Mouse (Mus musculus) limb, embryonic 10.5 days (tissue): ENCODE measurements around the gene Smco2. TPM values are rescaled to one million over a fixed set of nuclear protein-coding genes. Genes with fewer than 3 reads are reported as not detected.
A peak's percentile ranks its signal among the peaks of the same experiment; 100 is the strongest.

Source experiments
- DNase-seq: peaks from one replicate; pipeline ENCODE4 v3.0.0-alpha.2; 2017; ENCODE audit warnings: low spot score
- H3K27ac ChIP-seq: fragments of 300-500 bp; sonication (generic); 2 replicates; pipeline ENCODE4 v1.5.1; 2016; ENCODE audit warnings: mild to moderate bottlenecking
- H3K27me3 ChIP-seq: fragments of 300-500 bp; sonication (generic); 2 replicates; pipeline ENCODE4 v1.6.1; 2016; ENCODE audit warnings: low read depth, mild to moderate bottlenecking; ENCODE audit not compliant: poor library complexity, severe bottlenecking
- H3K36me3 ChIP-seq: fragments of 300-500 bp; sonication (generic); 2 replicates; pipeline ENCODE4 v1.6.1; 2016; ENCODE audit warnings: mild to moderate bottlenecking, moderate library complexity
- H3K4me1 ChIP-seq: fragments of 300-500 bp; sonication (generic); 2 replicates; pipeline ENCODE4 v1.6.1; 2016
- H3K4me3 ChIP-seq: fragments of 300-500 bp; sonication (generic); 2 replicates; pipeline ENCODE4 v1.5.1; 2016; ENCODE audit warnings: mild to moderate bottlenecking, moderate library complexity
- H3K9me3 ChIP-seq: fragments of 300-500 bp; sonication (generic); replicated peaks from 2 replicates; pipeline ENCODE4 v1.6.1; 2016; ENCODE audit warnings: mild to moderate bottlenecking
- WGBS: fragments of 180-500 bp; shearing (Covaris S2); methylation state at CpG from one replicate; pipeline ENCODE4 v1.1.7; 2016; 5-methylcytosine and 5-hydroxymethylcytosine counted together
- polyA plus RNA-seq: library from polyadenylated mRNA; unstranded; fragments of >200 nt; fragmentation: Nextera tagmentation; extraction: Ambion mirVana; gene quantifications from 2 replicates; pipeline ENCODE4 v1.2.1, GENCODE M21; 2016

The Smco2 gene
- polyA plus RNA-seq, 1 experiment from 2014 or later = not detected

- DNase-seq = no peak
- Histone ChIP-seq H3K4me3 (no peak overlapping the region), H3K27ac (no peak overlapping the region), H3K27me3 (no peaks in the 10 kb centered on the region), H3K9me3 (no peaks in the 10 kb centered on the region), H3K4me1 (no peaks in the 10 kb centered on the region), H3K36me3 (no peaks in the 10 kb centered on the region)
- 78% methylated on average over 4 of the region's 4 CpGs for WGBS
Measured at GRCm38 (mm10) chr6:146865701-146866100, 15.8 kb downstream of the Smco2 start.

- Histone ChIP-seq H3K9me3 (no peaks in the 10 kb centered on the region), H3K36me3 (no peaks in the 10 kb centered on the region), H3K27me3 (no peaks in the 10 kb centered on the region), H3K27ac (no peak overlapping the region), H3K4me3 (no peak overlapping the region), H3K4me1 (no peaks in the 10 kb centered on the region)
- 93% methylated on average over 4 of the region's 4 CpGs for WGBS
- DNase-seq = no peak
Measured at GRCm38 (mm10) chr6:146871975-146872374, 22.1 kb downstream of the Smco2 start.

- H3K27ac ChIP-seq = no peak overlapping the region
- no peaks in the 10 kb centered on the region for H3K27me3 ChIP-seq
- 0 out of 2 replicates have a peak, but pooled peaks cover 3% of the 10 kb centered on the region for H3K4me1 ChIP-seq
- H3K36me3 ChIP-seq = no peaks in the 10 kb centered on the region
- H3K9me3 ChIP-seq = no peaks in the 10 kb centered on the region
- WGBS = 90% methylated on average over 6 of the region's 6 CpGs
- H3K4me3 ChIP-seq = no peak overlapping the region
- no peak for DNase-seq
Measured at GRCm38 (mm10) chr6:146874415-146874814, 24.5 kb downstream of the Smco2 start.

GRCm38 (mm10) chr6:146876820-146877219, 26.9 kb downstream of the Smco2 start:
- Histone ChIP-seq H3K36me3 (no peaks in the 10 kb centered on the region), H3K4me3 (no peak overlapping the region), H3K4me1 (0 out of 2 replicates have a peak, but pooled peaks cover 3% of the 10 kb centered on the region), H3K9me3 (no peaks in the 10 kb centered on the region), H3K27me3 (no peaks in the 10 kb centered on the region), H3K27ac (no peak overlapping the region)
- WGBS = 92% methylated on average over 2 of the region's 2 CpGs
- no peak for DNase-seq

GRCm38 (mm10) chr6:146877425-146878045, 27.6 kb downstream of the Smco2 start:
- H3K9me3 ChIP-seq = no peaks in the 10 kb centered on the region
- no peak for DNase-seq
- no peaks in the 10 kb centered on the region for H3K27me3 ChIP-seq
- H3K4me1 ChIP-seq = 0 out of 2 replicates have a peak, but pooled peaks cover 3% of the 10 kb centered on the region
- H3K36me3 ChIP-seq = no peaks in the 10 kb centered on the region
- no peak overlapping the region for H3K27ac ChIP-seq
- 93% methylated on average over 12 of the region's 12 CpGs for WGBS
- no peak overlapping the region for H3K4me3 ChIP-seq

GRCm38 (mm10) chr6:146878926-146879325, 29.0 kb downstream of the Smco2 start:
- 62% methylated on average over 10 of the region's 10 CpGs for WGBS
- 0 out of 2 replicates have a peak, but pooled peaks cover 3% of the 10 kb centered on the region for H3K4me1 ChIP-seq
- H3K27ac ChIP-seq = no peak overlapping the region
- H3K27me3 ChIP-seq = no peaks in the 10 kb centered on the region
- H3K9me3 ChIP-seq = no peaks in the 10 kb centered on the region
- no peak for DNase-seq
- H3K4me3 ChIP-seq = no peak overlapping the region
- H3K36me3 ChIP-seq = no peaks in the 10 kb centered on the region

- Histone ChIP-seq H3K27me3 (no peaks in the 10 kb centered on the region), H3K4me3 (no peak overlapping the region), H3K27ac (no peak overlapping the region), H3K36me3 (no peaks in the 10 kb centered on the region), H3K4me1 (peaks cover 8% of the 10 kb centered on the region), H3K9me3 (no peaks in the 10 kb centered on the region)
- no peak for DNase-seq
- 91% methylated on average over 9 of the region's 9 CpGs for WGBS
Measured at GRCm38 (mm10) chr6:146879856-146880255, 30.0 kb downstream of the Smco2 start.

GRCm38 (mm10) chr6:146880296-146880695, 30.4 kb downstream of the Smco2 start:
- Histone ChIP-seq H3K27ac (no peak overlapping the region), H3K27me3 (no peaks in the 10 kb centered on the region), H3K4me3 (no peak overlapping the region), H3K36me3 (no peaks in the 10 kb centered on the region), H3K4me1 (peaks cover 13% of the 10 kb centered on the region), H3K9me3 (no peaks in the 10 kb centered on the region)
- 81% methylated on average over 4 of the region's 4 CpGs for WGBS
- DNase-seq = no peak

GRCm38 (mm10) chr6:146881896-146882770, 32.2 kb downstream of the Smco2 start:
- H3K27me3 ChIP-seq = no peaks in the 10 kb centered on the region
- no peaks in the 10 kb centered on the region for H3K9me3 ChIP-seq
- H3K4me3 ChIP-seq = no peak overlapping the region
- H3K27ac ChIP-seq = no peak overlapping the region
- WGBS = 58% methylated on average over 13 of the region's 13 CpGs
- H3K36me3 ChIP-seq = no peaks in the 10 kb centered on the region
- no peak for DNase-seq
- H3K4me1 ChIP-seq = peaks cover 23% of the 10 kb centered on the region

- 63% methylated on average over 2 of the region's 2 CpGs for WGBS
- peaks cover 31% of the 10 kb centered on the region for H3K4me1 ChIP-seq
- no peaks in the 10 kb centered on the region for H3K36me3 ChIP-seq
- no peaks in the 10 kb centered on the region for H3K27me3 ChIP-seq
- H3K4me3 ChIP-seq = no peak overlapping the region
- DNase-seq = no peak
- H3K27ac ChIP-seq = no peak overlapping the region
- H3K9me3 ChIP-seq = no peaks in the 10 kb centered on the region
Measured at GRCm38 (mm10) chr6:146883426-146883825, 33.5 kb downstream of the Smco2 start.

GRCm38 (mm10) chr6:146884171-146884570, 34.3 kb downstream of the Smco2 start:
- DNase-seq = no peak
- H3K27me3 ChIP-seq = no peaks in the 10 kb centered on the region
- H3K4me1 ChIP-seq = peaks cover 33% of the 10 kb centered on the region
- H3K9me3 ChIP-seq = no peaks in the 10 kb centered on the region
- 89% methylated on average over 3 of the region's 3 CpGs for WGBS
- H3K4me3 ChIP-seq = no peak overlapping the region
- no peaks in the 10 kb centered on the region for H3K36me3 ChIP-seq
- H3K27ac ChIP-seq = no peak overlapping the region

- Histone ChIP-seq H3K4me3 (no peak overlapping the region), H3K27ac (peak overlapping the region; percentile 34; the same call in 1 of the 2 replicates), H3K4me1 (peaks cover 39% of the 10 kb centered on the region), H3K9me3 (no peaks in the 10 kb centered on the region), H3K36me3 (no peaks in the 10 kb centered on the region), H3K27me3 (no peaks in the 10 kb centered on the region)
- DNase-seq = no peak
- WGBS = 35% methylated on average over 4 of the region's 4 CpGs
Measured at GRCm38 (mm10) chr6:146884851-146885250, 34.9 kb downstream of the Smco2 start.

- H3K4me1 ChIP-seq = peaks cover 49% of the 10 kb centered on the region
Measured at GRCm38 (mm10) chr6:146887958-146888659, 38.2 kb downstream of the Smco2 start, which contains the start of gene Ppfibp1. Gene Ppfibp1 (plus strand): TSS chr6:146888487.

More at GRCm38 (mm10) chr6:146887958-146888659, 38.2 kb downstream of the Smco2 start, which contains the start of gene Ppfibp1:
- DNase-seq = peak; percentile 96
- Histone ChIP-seq H3K27ac (peak within 1 kb of the TSS; percentile 93), H3K9me3 (no peaks in the 10 kb centered on the region), H3K4me3 (peak within 1 kb of the TSS; percentile 81), H3K27me3 (no peaks in the 10 kb centered on the region), H3K36me3 (no peaks in the 10 kb centered on the region)
- under 1% methylated on average over 80 of the region's 80 CpGs for WGBS
